Mouse (Mus musculus) myocyte (in vitro differentiated cells): ENCODE data around the gene Ank. TPM values are rescaled to one million over a fixed set of nuclear protein-coding genes. Genes with fewer than 3 reads are reported as not detected.

ENCODE experiments used
- H3K27me3 ChIP-seq: one replicate; pipeline ENCODE4 v1.6.1; 2011; ENCODE audit not compliant: control insufficient read depth, insufficient read depth, insufficient read length
- H3K36me3 ChIP-seq: one replicate; pipeline ENCODE4 v1.6.1; 2011; ENCODE audit not compliant: control insufficient read depth, insufficient read depth
- H3K4me2 ChIP-seq: one replicate; pipeline ENCODE4 v1.6.1; 2011; ENCODE audit warnings: low read depth, control low read depth
- H3K4me3 ChIP-seq: one replicate; pipeline ENCODE4 v1.5.1; 2011; ENCODE audit warnings: mild to moderate bottlenecking, control low read depth, moderate library complexity
- H3K79me2 ChIP-seq: one replicate; pipeline ENCODE4 v1.6.1; 2011; ENCODE audit not compliant: control insufficient read depth, insufficient read depth
- H3ac ChIP-seq: one replicate; pipeline ENCODE4 v1.6.1; 2011; ENCODE audit not compliant: control insufficient read depth, insufficient read length
- CEBPB ChIP-seq: IDR thresholded peaks from 2 replicates; pipeline ENCODE4 v1.6.1; 2011; ENCODE audit warnings: mild to moderate bottlenecking, moderate library complexity; ENCODE audit not compliant: poor library complexity, insufficient read depth, severe bottlenecking
- E2F4 ChIP-seq: IDR thresholded peaks from one replicate; pipeline ENCODE4 v1.6.1; 2011; ENCODE audit warnings: mild to moderate bottlenecking, control low read depth, moderate library complexity; ENCODE audit not compliant: insufficient read depth
- MAX ChIP-seq: IDR thresholded peaks from one replicate; pipeline ENCODE4 v1.6.1; 2011; ENCODE audit warnings: low read depth, mild to moderate bottlenecking, control low read depth
- MYOD1 ChIP-seq, 3 experiments: IDR thresholded peaks; one replicate each; pipeline ENCODE4 v1.6.1; 2011; ENCODE audit warnings: control low read depth in 2 of 3, low read depth in 2 of 3, mild to moderate bottlenecking in 2 of 3, moderate library complexity in 1 of 3; ENCODE audit not compliant: insufficient read length in 2 of 3, control insufficient read depth in 1 of 3
- MYOG ChIP-seq, 3 experiments: IDR thresholded peaks; one replicate each; pipeline ENCODE4 v1.6.1; 2011; ENCODE audit warnings: control low read depth in 2 of 3, low read depth in 2 of 3, mild to moderate bottlenecking in 2 of 3; ENCODE audit not compliant: insufficient read length in 2 of 3, control insufficient read depth in 1 of 3, insufficient read depth in 1 of 3
- POLR2A ChIP-seq: IDR thresholded peaks from one replicate; pipeline ENCODE4 v1.6.1; 2011; ENCODE audit warnings: low read depth, mild to moderate bottlenecking, control low read depth, moderate library complexity; ENCODE audit not compliant: insufficient read length
- POLR2AphosphoS2 ChIP-seq: IDR thresholded peaks from one replicate; pipeline ENCODE4 v1.6.1; 2011; ENCODE audit warnings: low read depth, control low read depth; ENCODE audit not compliant: insufficient read length
- REST ChIP-seq: IDR thresholded peaks from one replicate; pipeline ENCODE4 v1.6.1; 2011; ENCODE audit warnings: mild to moderate bottlenecking, control low read depth, moderate library complexity; ENCODE audit not compliant: insufficient read depth, insufficient read length
- SRF ChIP-seq: IDR thresholded peaks from one replicate; pipeline ENCODE4 v1.6.1; 2011; ENCODE audit warnings: low read depth; ENCODE audit not compliant: control insufficient read depth, insufficient read length
- TCF12 ChIP-seq: IDR thresholded peaks from one replicate; pipeline ENCODE4 v1.6.1; 2011; ENCODE audit warnings: mild to moderate bottlenecking, control low read depth; ENCODE audit not compliant: poor library complexity, insufficient read depth, severe bottlenecking
- TCF3 ChIP-seq: IDR thresholded peaks from one replicate; pipeline ENCODE4 v1.6.1; 2011; ENCODE audit warnings: low read depth, control low read depth; ENCODE audit not compliant: insufficient read length
- USF1 ChIP-seq: IDR thresholded peaks from one replicate; pipeline ENCODE4 v1.6.1; 2011; ENCODE audit warnings: low read depth, mild to moderate bottlenecking, control low read depth, moderate library complexity
- polyA plus RNA-seq: library from polyadenylated mRNA; unstranded; fragments of >200 nt; fragmentation: generic; extraction: Trizol; gene quantifications from one replicate; pipeline ENCODE4 v1.2.1, GENCODE M21; 2012; ENCODE audit warnings: missing spikeins

Gene Ank
- polyA plus RNA-seq, 1 experiment, result 103 TPM

GRCm38 (mm10) chr15:27592620-27593320 lies 126.3 kb downstream of the Ank start:
- peaks cover 53% of the 10 kb centered on the region for H3K36me3 ChIP-seq

DNA sequence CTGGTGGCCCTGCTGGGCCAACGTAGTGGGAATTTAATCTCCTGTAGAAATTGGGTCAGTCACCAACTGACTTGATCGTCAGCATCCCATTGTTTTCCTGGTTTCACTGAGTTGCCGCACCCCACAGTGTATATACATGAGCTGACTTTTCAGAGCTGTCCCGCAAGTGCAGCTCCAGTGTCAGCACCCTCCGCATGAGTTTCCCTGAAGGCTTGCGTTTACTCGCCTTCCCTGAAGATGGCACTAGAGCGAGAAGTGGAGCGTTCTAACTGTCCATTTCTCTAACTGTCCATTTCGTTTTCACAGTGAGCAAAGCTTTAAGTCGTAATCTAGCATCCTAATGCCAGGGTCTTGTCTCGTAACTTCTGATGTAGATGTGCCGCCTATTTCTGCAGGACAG lies 127.2 kb downstream of the Ank start:
- no peak overlapping the region for H3K4me2 ChIP-seq
- H3K79me2 ChIP-seq, result no peaks in the 10 kb centered on the region
- no peak overlapping the region for H3ac ChIP-seq
- H3K36me3 ChIP-seq, result peaks cover 53% of the 10 kb centered on the region
- TF ChIP-seq MYOG (IDR thresholded peaks at IDR 0.05; ENCODE audit: control insufficient read depth in 1 of 3, insufficient read depth in 1 of 3, insufficient read length in 2 of 3, low read depth in 2 of 3) (no peak), SRF (no peak), POLR2AphosphoS2 (peak; percentile 51), POLR2A (no peak)
- H3K4me3 ChIP-seq, result no peak overlapping the region
- H3K27me3 ChIP-seq, result no peaks in the 10 kb centered on the region

More at GRCm38 (mm10) chr15:27592620-27593320, 126.3 kb downstream of the Ank start:
- Histone ChIP-seq H3K27me3 (no peaks in the 10 kb centered on the region), H3K4me2 (no peak overlapping the region), H3ac (no peak overlapping the region), H3K4me3 (no peak overlapping the region), H3K79me2 (no peaks in the 10 kb centered on the region)
- TF ChIP-seq MYOD1 (IDR thresholded peaks at IDR 0.05; ENCODE audit: control insufficient read depth in 1 of 3, insufficient read length in 2 of 3, low read depth in 2 of 3) (peak in 1 of 3 experiments; percentile 8), POLR2A (peak; percentile 35), POLR2AphosphoS2 (peak; percentile 55), REST (no peak), USF1 (no peak), CEBPB (no peak), MYOG (IDR thresholded peaks at IDR 0.05; ENCODE audit: control insufficient read depth in 1 of 3, insufficient read depth in 1 of 3, insufficient read length in 2 of 3, low read depth in 2 of 3) (no peak), MAX (no peak), SRF (no peak), TCF3 (no peak), TCF12 (no peak)

DNA sequence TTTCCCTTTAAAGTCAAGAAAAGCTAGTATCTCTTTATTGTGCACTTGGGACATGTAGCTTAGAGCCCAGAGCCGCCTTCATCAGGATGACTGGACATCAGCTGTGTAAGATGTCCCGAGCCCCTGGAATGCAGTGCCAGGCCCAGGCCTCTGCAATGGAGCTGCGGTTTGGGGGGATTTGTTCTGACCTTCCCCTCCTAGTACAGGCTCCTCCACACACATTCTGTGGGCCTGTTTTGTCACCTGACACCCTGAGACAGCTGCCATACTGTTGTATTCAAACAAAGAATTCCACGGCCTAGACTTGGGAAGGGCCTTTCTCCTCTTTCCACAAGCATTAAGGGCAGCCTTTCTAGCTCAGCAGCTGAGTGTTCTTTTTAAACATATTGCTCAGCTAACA lies 128.5 kb downstream of the Ank start:
- Histone ChIP-seq H3K36me3 (peaks cover 46% of the 10 kb centered on the region), H3K79me2 (no peaks in the 10 kb centered on the region), H3K4me2 (peak overlapping the region; percentile 69), H3K4me3 (no peak overlapping the region), H3K27me3 (no peaks in the 10 kb centered on the region), H3ac (no peak overlapping the region)
- TF ChIP-seq TCF3, result peak; percentile 55
- no peak for TF ChIP-seq E2F4
- TF ChIP-seq MYOG (IDR thresholded peaks at IDR 0.05; ENCODE audit: control insufficient read depth in 1 of 3, insufficient read depth in 1 of 3, insufficient read length in 2 of 3, low read depth in 2 of 3), result peak; percentile 85 to 99 (median 99)
- TF ChIP-seq POLR2AphosphoS2, result peak; percentile 55
- TF ChIP-seq POLR2A, result no peak
- peak; percentile 42 for TF ChIP-seq USF1
- no peak for TF ChIP-seq SRF
- TF ChIP-seq TCF12, result peak; percentile 89
- no peak for TF ChIP-seq REST
- no peak for TF ChIP-seq CEBPB
- peak; percentile 90 to 96 (median 95) for TF ChIP-seq MYOD1 (IDR thresholded peaks at IDR 0.05; ENCODE audit: control insufficient read depth in 1 of 3, insufficient read length in 2 of 3, low read depth in 2 of 3)
- TF ChIP-seq MAX, result peak; percentile 77

DNA sequence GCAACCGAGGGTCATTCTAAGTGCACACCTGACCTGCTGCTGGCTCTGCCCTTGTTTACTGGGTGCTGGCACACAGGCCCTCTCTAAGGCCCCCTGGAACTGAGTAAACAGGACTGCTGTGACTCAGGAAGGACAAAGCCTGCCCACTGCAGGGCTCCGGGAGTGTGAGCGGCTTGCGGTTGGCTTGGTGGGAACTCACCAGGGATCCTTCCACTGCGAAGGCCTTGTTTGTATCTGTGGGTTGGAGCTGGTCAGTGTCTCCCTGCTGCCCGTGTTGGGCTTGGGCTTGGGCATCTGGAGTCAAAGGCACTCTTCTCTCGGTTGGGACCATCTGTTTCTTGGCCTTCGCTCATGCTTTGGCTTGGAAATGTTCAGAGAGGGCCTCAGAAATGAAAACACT lies 129.1 kb downstream of the Ank start:
- TF ChIP-seq MYOD1 (IDR thresholded peaks at IDR 0.05; ENCODE audit: control insufficient read depth in 1 of 3, insufficient read length in 2 of 3, low read depth in 2 of 3), result peak in 2 of 3 experiments; percentile 1 to 54
- no peak for TF ChIP-seq USF1
- no peak for TF ChIP-seq REST
- peak in 2 of 3 experiments; percentile 35 to 85 for TF ChIP-seq MYOG (IDR thresholded peaks at IDR 0.05; ENCODE audit: control insufficient read depth in 1 of 3, insufficient read depth in 1 of 3, insufficient read length in 2 of 3, low read depth in 2 of 3)
- H3K27me3 ChIP-seq, result no peaks in the 10 kb centered on the region
- peaks cover 46% of the 10 kb centered on the region for H3K36me3 ChIP-seq

GRCm38 (mm10) chr15:27596463-27597140 lies 130.1 kb downstream of the Ank start:
- Histone ChIP-seq H3K36me3 (peaks cover 37% of the 10 kb centered on the region), H3K27me3 (no peaks in the 10 kb centered on the region), H3K79me2 (no peaks in the 10 kb centered on the region), H3ac (no peak overlapping the region), H3K4me3 (no peak overlapping the region), H3K4me2 (peak overlapping the region; percentile 69)
- TF ChIP-seq TCF3 (no peak), USF1 (peak; percentile 97), CEBPB (peak; percentile 12; the same call in 1 of the 2 replicates)

More for the DNA sequence above, 129.1 kb downstream of the Ank start:
- no peaks in the 10 kb centered on the region for H3K79me2 ChIP-seq
- peak overlapping the region; percentile 69 for H3K4me2 ChIP-seq
- H3ac ChIP-seq, result no peak overlapping the region
- H3K4me3 ChIP-seq, result no peak overlapping the region
